Mouse (Mus musculus) liver, embryonic 15.5 days (tissue): Measurements from ENCODE around the gene Sema4b. TPM values are rescaled to one million over a fixed set of nuclear protein-coding genes. Genes with fewer than 3 reads are reported as not detected.

Experiments used
- ATAC-seq: fragments of 200-750 bp; cut with Nextera tagmentation; 2 replicates; pipeline ENCODE4 v1.8.0; 2017; ENCODE audit warnings: moderate number of reproducible peaks, mild to moderate bottlenecking, moderate library complexity; ENCODE audit not compliant: insufficient read depth
- H3K27ac ChIP-seq: fragments of 300-500 bp; sonication (generic); replicated peaks from 2 replicates; pipeline ENCODE4 v1.5.1; 2015; ENCODE audit warnings: mild to moderate bottlenecking, inconsistent platforms
- H3K27me3 ChIP-seq: fragments of 300-500 bp; sonication (generic); 2 replicates; pipeline ENCODE4 v1.6.1; 2015; ENCODE audit warnings: mild to moderate bottlenecking, inconsistent platforms
- H3K36me3 ChIP-seq: fragments of 300-500 bp; sonication (generic); replicated peaks from 2 replicates; pipeline ENCODE4 v1.6.1; 2015; ENCODE audit warnings: moderate library complexity, mild to moderate bottlenecking, inconsistent platforms
- H3K4me1 ChIP-seq: fragments of 300-500 bp; sonication (generic); replicated peaks from 2 replicates; pipeline ENCODE4 v1.6.1; 2015; ENCODE audit warnings: inconsistent platforms
- H3K4me2 ChIP-seq: fragments of 300-500 bp; sonication (generic); 2 replicates; pipeline ENCODE4 v1.6.1; 2015; ENCODE audit warnings: moderate library complexity, mild to moderate bottlenecking, inconsistent platforms
- H3K4me3 ChIP-seq: fragments of 300-500 bp; sonication (generic); replicated peaks from 2 replicates; pipeline ENCODE4 v1.5.1; 2015; ENCODE audit warnings: mild to moderate bottlenecking, inconsistent platforms
- H3K9ac ChIP-seq: fragments of 300-500 bp; sonication (generic); 2 replicates; pipeline ENCODE4 v1.6.1; 2015; ENCODE audit warnings: moderate library complexity, mild to moderate bottlenecking, inconsistent platforms
- H3K9me3 ChIP-seq: fragments of 300-500 bp; sonication (generic); replicated peaks from 2 replicates; pipeline ENCODE4 v1.6.1; 2016; ENCODE audit warnings: inconsistent platforms
- WGBS: fragments of 180-500 bp; shearing (Covaris S2); methylation state at CpG from one replicate; pipeline ENCODE4 v1.1.7; 2015; ENCODE audit warnings: mixed read lengths; ENCODE audit not compliant: insufficient replicate concordance; 5-methylcytosine and 5-hydroxymethylcytosine counted together
- polyA plus RNA-seq: library from polyadenylated mRNA; unstranded; fragments of >200 nt; fragmentation: Nextera tagmentation; extraction: Ambion mirVana; gene quantifications from 2 replicates; pipeline ENCODE4 v1.2.1, GENCODE M21; 2015

Gene Sema4b
- polyA plus RNA-seq, 1 experiment from 2014 or later = 15.2 TPM

- peak within 1 kb of the TSS; percentile 86 for H3K4me3 ChIP-seq
- ATAC-seq = peak; percentile 86
- H3K9ac ChIP-seq = peak within 1 kb of the TSS; percentile 83
- H3K27me3 ChIP-seq = no peaks in the 10 kb centered on the region
- peaks cover 42% of the 10 kb centered on the region for H3K36me3 ChIP-seq
- H3K4me2 ChIP-seq = peak within 1 kb of the TSS; percentile 96
- H3K4me1 ChIP-seq = peaks cover 26% of the 10 kb centered on the region
- WGBS = 3% methylated on average over 21 of the region's 21 CpGs
- H3K9me3 ChIP-seq = no peaks in the 10 kb centered on the region
- peak within 1 kb of the TSS; percentile 82 for H3K27ac ChIP-seq
These were observed 82.5 kb downstream of the Sema4b start, which contains the start of gene Vps33b for GRCm38 (mm10) chr7:80268897-80269750. Gene Vps33b (plus strand): TSS chr7:80269649.

GRCm38 (mm10) chr7:80269751-80270255 is 83.2 kb downstream of the Sema4b start:
- Histone ChIP-seq H3K27ac (peak overlapping the region; percentile 82), H3K36me3 (peaks cover 42% of the 10 kb centered on the region), H3K4me3 (peak overlapping the region; percentile 86), H3K9me3 (no peaks in the 10 kb centered on the region), H3K4me1 (peaks cover 26% of the 10 kb centered on the region), H3K27me3 (no peaks in the 10 kb centered on the region), H3K4me2 (peak overlapping the region; percentile 96), H3K9ac (peak overlapping the region; percentile 83)
- ATAC-seq = peak; percentile 61
- WGBS = 0% methylated on average over 23 of the region's 23 CpGs

- Histone ChIP-seq H3K36me3 (peaks cover 53% of the 10 kb centered on the region), H3K9me3 (no peaks in the 10 kb centered on the region), H3K27me3 (no peaks in the 10 kb centered on the region), H3K4me1 (peaks cover 27% of the 10 kb centered on the region), H3K4me3 (no peak overlapping the region), H3K4me2 (no peak overlapping the region), H3K9ac (no peak overlapping the region), H3K27ac (no peak overlapping the region)
- WGBS = 60% methylated on average over 2 of the region's 2 CpGs
- no peak for ATAC-seq
These were observed 86.8 kb downstream of the Sema4b start for GRCm38 (mm10) chr7:80273456-80273855.

Other genes with a start within 250 kb of the Sema4b start
- 5.6 and 7.4 TPM in 2 replicates for gene Zfp710, start 162.0 kb upstream of the Sema4b start, polyA plus RNA-seq
- 175 and 206 TPM in 2 replicates for gene Idh2, start 71.4 kb upstream of the Sema4b start, polyA plus RNA-seq
- 84.7 and 85.0 TPM in 2 replicates for gene Cib1, start 46.0 kb downstream of the Sema4b start, polyA plus RNA-seq
- gene Gdpgp1, start 46.0 kb downstream of the Sema4b start, polyA plus RNA-seq = 2.0 and 2.1 TPM in 2 replicates
- 0.16 and 0.20 TPM in 2 replicates for gene Ttll13, start 59.5 kb downstream of the Sema4b start, polyA plus RNA-seq
- 25.4 and 28.3 TPM in 2 replicates for gene Ngrn, start 74.4 kb downstream of the Sema4b start, polyA plus RNA-seq
- gene Vps33b, start 82.8 kb downstream of the Sema4b start, polyA plus RNA-seq = 4.4 and 5.6 TPM in 2 replicates
- 126 and 128 TPM in 2 replicates for gene Prc1, start 107.6 kb downstream of the Sema4b start, polyA plus RNA-seq
- 2.8 and 3.1 TPM in 2 replicates for gene Rccd1, start 137.6 kb downstream of the Sema4b start, polyA plus RNA-seq
- 8.9 and 9.4 TPM in 2 replicates for gene Unc45a, start 154.2 kb downstream of the Sema4b start, polyA plus RNA-seq
- 3.1 and 3.5 TPM in 2 replicates for gene Hddc3, start 156.3 kb downstream of the Sema4b start, polyA plus RNA-seq
- 2.5 and 3.6 TPM in 2 replicates for gene Man2a2, start 184.5 kb downstream of the Sema4b start, polyA plus RNA-seq
- 16.6 and 19.2 TPM in 2 replicates for gene Fes, start 201.1 kb downstream of the Sema4b start, polyA plus RNA-seq
- gene Furin, start 218.6 kb downstream of the Sema4b start, polyA plus RNA-seq = 8.0 and 9.8 TPM in 2 replicates